Mouse (Mus musculus) E14TG2a.4 (cell line): ENCODE results near the gene Znhit6.

Source experiments
- CTCF ChIP-seq: conservative IDR thresholded peaks from 2 replicates; pipeline ENCODE4 v1.5.1; 2014; ENCODE audit warnings: low read length
- NANOG ChIP-seq: IDR thresholded peaks from 2 replicates; pipeline ENCODE4 v1.6.1; 2014; ENCODE audit warnings: borderline replicate concordance, low read length, mixed read lengths
- POU5F1 ChIP-seq: IDR thresholded peaks from 2 replicates; pipeline ENCODE4 v1.6.1; 2014; ENCODE audit warnings: low read length, borderline replicate concordance

DNA sequence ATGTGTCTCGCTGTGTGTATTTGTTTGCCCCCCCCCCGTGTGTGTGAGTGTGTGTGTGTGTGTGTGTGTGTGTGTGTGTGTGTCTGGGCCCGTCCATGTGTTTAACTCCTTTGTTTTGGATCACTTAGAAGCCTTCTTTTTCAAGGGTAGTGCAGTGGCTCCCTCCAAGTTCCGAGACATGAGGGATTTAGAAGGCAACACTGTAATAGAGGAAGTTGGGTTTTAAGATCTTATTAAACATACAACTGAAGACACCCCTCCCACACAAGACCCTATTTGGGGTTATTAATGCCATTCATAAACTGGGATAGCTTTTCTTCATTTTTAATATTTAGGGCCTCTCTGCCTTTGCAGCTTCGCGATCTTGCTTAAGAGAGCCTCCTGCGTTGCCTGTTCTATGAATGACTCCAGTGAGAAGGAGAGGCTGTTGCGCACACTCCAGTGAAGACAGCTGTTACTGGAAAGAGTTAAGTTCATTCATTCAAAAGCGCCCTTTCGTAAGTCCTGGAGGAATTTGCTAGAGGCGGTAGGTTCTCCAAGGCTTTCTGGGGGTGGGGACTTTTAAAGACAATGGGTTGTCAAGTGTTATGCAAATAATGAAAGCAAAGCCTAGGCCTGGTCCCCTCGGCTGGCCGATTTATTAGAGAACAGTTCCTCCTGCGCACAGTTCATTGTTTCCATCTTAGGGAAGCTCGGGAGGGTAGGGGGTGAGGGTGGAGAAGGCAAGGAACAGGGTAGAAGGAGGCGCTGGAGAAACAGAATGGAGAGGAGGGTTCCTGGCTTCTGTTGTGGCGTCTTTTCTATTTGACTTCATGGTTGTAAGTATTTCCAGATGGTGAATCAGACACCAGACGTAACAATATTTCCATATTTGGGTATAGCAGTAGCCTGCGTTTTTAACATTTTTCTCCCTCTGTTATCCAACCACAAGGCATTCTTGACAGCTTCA is 75.3 kb downstream of the Znhit6 start:
- no peak for TF ChIP-seq CTCF
- peak; percentile 21; the same call in 1 of the 2 replicates for TF ChIP-seq NANOG
- no peak for TF ChIP-seq POU5F1
